ENCODE assay signal across 32 mouse cellular contexts in the genomic region with DNA sequence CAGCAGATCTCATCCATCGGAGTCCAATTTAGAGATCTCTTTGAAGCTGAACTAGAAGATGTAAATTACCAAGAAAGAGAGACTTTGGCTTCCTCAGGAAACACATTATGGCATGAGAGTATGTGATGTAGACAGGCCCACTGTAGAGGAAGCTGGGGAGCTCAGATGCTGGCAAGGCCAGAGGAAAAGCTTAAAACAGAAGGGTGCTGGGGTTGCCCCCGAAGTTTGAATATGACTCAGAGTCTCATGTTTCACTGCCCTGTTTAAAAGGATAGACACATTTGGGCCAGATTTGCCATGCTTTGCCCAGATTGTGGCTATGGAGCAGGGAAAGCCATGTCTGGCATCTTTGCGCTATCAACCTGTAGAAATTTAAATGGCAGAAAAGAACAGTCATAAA.
"Had no signal": no experiment of that assay in that cellular context is flagged by ENCODE, and none has a peak within 500 bp of the region (broad histone marks: within the 10 kb centered on the region; RNA-seq: fewer than 3 reads in every experiment).

No protein-coding gene starts in this region.

- H3K4me3 ChIP-seq: limb, embryonic 10.5 days; limb, embryonic 12.5 days; limb, embryonic 13.5 days; limb, embryonic 15.5 days; liver, embryonic 12.5 days; liver, embryonic 13.5 days; liver, embryonic 15.5 days; lung, embryonic 15.5 days; megakaryocyte, embryonic 14.5 days; midbrain, embryonic 10.5 days; midbrain, embryonic 12.5 days; midbrain, embryonic 13.5 days; midbrain, embryonic 15.5 days; myocyte; neural tube, embryonic 12.5 days had no signal

- H3K27me3 ChIP-seq: limb, embryonic 12.5 days; limb, embryonic 13.5 days; limb, embryonic 15.5 days; liver, embryonic 12.5 days; liver, embryonic 13.5 days; liver, embryonic 15.5 days; lung, embryonic 15.5 days; megakaryocyte, embryonic 14.5 days; midbrain, embryonic 12.5 days; midbrain, embryonic 13.5 days; midbrain, embryonic 15.5 days; neural tube, embryonic 12.5 days had no signal

- DNase-seq: left cerebral cortex, postnatal 4 days; liver; liver, embryonic 13.5 days; liver, postnatal 0 days; lung, adult 18-20 months; lung, adult 2 months; lung, embryonic 14.5 days; lung, postnatal 10 days; lung, postnatal 14 days; lung, postnatal 36 days; lung, postnatal 4 days; midbrain, embryonic 14.5 days had no signal

- ATAC-seq: liver, embryonic 12.5 days; liver, postnatal 0 days; lung, postnatal 0 days; midbrain, embryonic 13.5 days; midbrain, embryonic 15.5 days; midbrain, embryonic 16.5 days had no signal

- H3K4me1 ChIP-seq: limb, embryonic 10.5 days; limb, embryonic 15.5 days; liver, embryonic 12.5 days; liver, embryonic 13.5 days; liver, embryonic 15.5 days; lung, embryonic 15.5 days; megakaryocyte, embryonic 14.5 days; midbrain, embryonic 10.5 days; midbrain, embryonic 12.5 days; midbrain, embryonic 13.5 days; midbrain, embryonic 15.5 days; neural tube, embryonic 12.5 days had no signal

- H3K36me3 ChIP-seq: limb, embryonic 10.5 days; limb, embryonic 12.5 days; limb, embryonic 13.5 days; limb, embryonic 15.5 days; liver, embryonic 12.5 days; liver, embryonic 13.5 days; liver, embryonic 15.5 days; lung, embryonic 15.5 days; midbrain, embryonic 10.5 days; midbrain, embryonic 12.5 days; midbrain, embryonic 13.5 days; midbrain, embryonic 15.5 days; neural tube, embryonic 12.5 days had no signal

- H3K9me3 ChIP-seq: limb, embryonic 10.5 days; limb, embryonic 12.5 days; limb, embryonic 13.5 days; limb, embryonic 15.5 days; liver, embryonic 12.5 days; liver, embryonic 13.5 days; liver, embryonic 15.5 days; lung, embryonic 15.5 days; midbrain, embryonic 10.5 days; midbrain, embryonic 12.5 days; midbrain, embryonic 13.5 days; midbrain, embryonic 15.5 days; neural tube, embryonic 12.5 days had no signal

- H3K9ac ChIP-seq: limb, embryonic 12.5 days; limb, embryonic 13.5 days; limb, embryonic 15.5 days; liver, embryonic 12.5 days; liver, embryonic 13.5 days; liver, embryonic 14.5 days; liver, embryonic 15.5 days; liver, postnatal 0 days; lung, embryonic 14.5 days; lung, embryonic 15.5 days; midbrain, embryonic 12.5 days; midbrain, embryonic 13.5 days; midbrain, embryonic 15.5 days; neural tube, embryonic 12.5 days had no signal

- H3K27ac ChIP-seq: limb, embryonic 10.5 days; limb, embryonic 12.5 days; limb, embryonic 13.5 days; limb, embryonic 15.5 days; liver, embryonic 12.5 days; liver, embryonic 13.5 days; liver, embryonic 14.5 days; liver, embryonic 15.5 days; lung, embryonic 15.5 days; macrophage; midbrain, embryonic 10.5 days; midbrain, embryonic 12.5 days; midbrain, embryonic 13.5 days; midbrain, embryonic 15.5 days; neural tube, embryonic 12.5 days had no signal

- H3K4me2 ChIP-seq: limb, embryonic 12.5 days; limb, embryonic 13.5 days; limb, embryonic 15.5 days; liver, embryonic 11.5 days; liver, embryonic 12.5 days; liver, embryonic 13.5 days; liver, embryonic 15.5 days; lung, embryonic 14.5 days; lung, embryonic 15.5 days; midbrain, embryonic 11.5 days; midbrain, embryonic 12.5 days; midbrain, embryonic 13.5 days; midbrain, embryonic 15.5 days; neural tube, embryonic 12.5 days had no signal
